Mouse (Mus musculus) liver, postnatal 0 days (tissue): ENCODE data around the gene Kctd21. TPM values are rescaled to one million over a fixed set of nuclear protein-coding genes. Genes with fewer than 3 reads are reported as not detected.

Source experiments
- ATAC-seq: fragments of 200-750 bp; cut with Nextera tagmentation; 2 replicates; pipeline ENCODE4 v1.8.0; 2017; ENCODE audit warnings: mild to moderate bottlenecking, moderate library complexity
- DNase-seq: peaks from one replicate; pipeline ENCODE4 v3.0.0-alpha.2; 2016
- H3K27ac ChIP-seq: fragments of 300-500 bp; sonication (generic); 2 replicates; pipeline ENCODE4 v1.5.1; 2014; ENCODE audit warnings: antibody characterized with exemption, moderate library complexity, mild to moderate bottlenecking, low read depth
- H3K27me3 ChIP-seq: fragments of 300-500 bp; sonication (generic); 2 replicates; pipeline ENCODE4 v1.6.1; 2014; ENCODE audit warnings: low read length, control low read depth, mixed read lengths; ENCODE audit not compliant: insufficient read depth
- H3K36me3 ChIP-seq: fragments of 300-500 bp; sonication (generic); replicated peaks from 2 replicates; pipeline ENCODE4 v1.6.1; 2014; ENCODE audit warnings: mild to moderate bottlenecking, control low read depth, low read length, moderate library complexity, mixed read lengths; ENCODE audit not compliant: insufficient read depth
- H3K4me1 ChIP-seq: fragments of 300-500 bp; sonication (generic); 2 replicates; pipeline ENCODE4 v1.6.1; 2014; ENCODE audit warnings: antibody characterized with exemption, mild to moderate bottlenecking, control low read depth; ENCODE audit not compliant: insufficient read depth
- H3K4me2 ChIP-seq: fragments of 300-500 bp; sonication (generic); 2 replicates; pipeline ENCODE4 v1.6.1; 2014; ENCODE audit warnings: low read depth, mild to moderate bottlenecking, low read length, moderate library complexity, mixed read lengths
- H3K4me3 ChIP-seq: fragments of 300-500 bp; sonication (generic); 2 replicates; pipeline ENCODE4 v1.5.1; 2014; ENCODE audit warnings: low read depth, low read length
- H3K9ac ChIP-seq: fragments of 300-500 bp; sonication (generic); replicated peaks from 2 replicates; pipeline ENCODE4 v1.6.1; 2014; ENCODE audit warnings: mild to moderate bottlenecking, moderate library complexity
- H3K9me3 ChIP-seq: fragments of 300-500 bp; sonication (generic); 2 replicates; pipeline ENCODE4 v1.6.1; 2016; ENCODE audit warnings: mild to moderate bottlenecking, control low read depth, low read length, mixed read lengths
- CTCF ChIP-seq: sonication (generic); IDR thresholded peaks from 2 replicates; pipeline ENCODE4 v1.5.1; 2016; ENCODE audit warnings: antibody characterized with exemption, low read depth
- EP300 ChIP-seq: IDR thresholded peaks from 2 replicates; pipeline ENCODE4 v1.6.1; 2016; ENCODE audit warnings: antibody characterized with exemption, low read depth, mild to moderate bottlenecking
- WGBS: fragments of 180-500 bp; shearing (Covaris S2); extraction: QIAGEN DNeasy Blood & Tissue Kit; methylation state at CpG from one replicate; pipeline ENCODE4 v1.1.7; 2014; ENCODE audit not compliant: insufficient replicate concordance; 5-methylcytosine and 5-hydroxymethylcytosine counted together
- polyA plus RNA-seq: library from polyadenylated mRNA; unstranded; fragments of >200 nt; fragmentation: Nextera tagmentation; extraction: Ambion mirVana; gene quantifications from 2 replicates; pipeline ENCODE4 v1.2.1, GENCODE M21; 2015

Gene Kctd21
- polyA plus RNA-seq, 1 experiment from 2014 or later: 1.1 TPM

DNA sequence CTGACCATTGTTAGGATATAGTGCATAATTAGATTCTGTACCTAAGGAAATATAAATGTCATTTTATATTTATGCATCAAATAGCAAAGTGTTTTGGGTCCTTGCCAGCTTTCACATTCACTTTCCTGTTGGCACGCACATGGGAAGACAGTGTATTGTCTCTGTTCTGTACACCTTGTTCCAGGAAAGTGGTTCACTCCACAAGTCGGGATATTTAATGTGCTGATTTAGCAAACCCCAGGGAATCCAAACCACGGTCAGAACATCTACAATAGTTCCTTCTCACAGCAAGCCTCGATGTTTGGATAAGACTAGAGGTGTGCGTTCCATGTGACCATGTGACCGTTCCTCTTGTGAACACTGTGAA, 59.9 kb downstream of the Kctd21 start:
- Histone ChIP-seq H3K4me1 (no peaks in the 10 kb centered on the region), H3K4me3 (no peak overlapping the region), H3K36me3 (peaks cover 46% of the 10 kb centered on the region), H3K4me2 (no peak overlapping the region), H3K9me3 (no peaks in the 10 kb centered on the region), H3K27me3 (no peaks in the 10 kb centered on the region), H3K27ac (no peak overlapping the region), H3K9ac (no peak overlapping the region)
- TF ChIP-seq CTCF (no peak), EP300 (no peak)
- ATAC-seq: no peak
- 83% methylated on average over 6 of the region's 6 CpGs for WGBS
- DNase-seq: no peak

- TF ChIP-seq EP300 (no peak), CTCF (no peak)
- no peak overlapping the region for H3K4me3 ChIP-seq
- no peak overlapping the region for H3K9ac ChIP-seq
- no peaks in the 10 kb centered on the region for H3K9me3 ChIP-seq
- no peak overlapping the region for H3K27ac ChIP-seq
- ATAC-seq (no peak), DNase-seq (no peak)
- H3K27me3 ChIP-seq: no peaks in the 10 kb centered on the region
- no peak overlapping the region for H3K4me2 ChIP-seq
- 73% methylated on average over 2 of the region's 2 CpGs for WGBS
- peaks cover 24% of the 10 kb centered on the region for H3K36me3 ChIP-seq
- peaks cover 4% of the 10 kb centered on the region for H3K4me1 ChIP-seq
These were observed 62.2 kb downstream of the Kctd21 start for GRCm38 (mm10) chr7:97394375-97394774.

GRCm38 (mm10) chr7:97398943-97399342, 66.8 kb downstream of the Kctd21 start:
- peaks cover 12% of the 10 kb centered on the region for H3K4me1 ChIP-seq
- no peak overlapping the region for H3K4me2 ChIP-seq
- H3K9me3 ChIP-seq: no peaks in the 10 kb centered on the region
- ATAC-seq (peak; percentile 51), DNase-seq (no peak)
- TF ChIP-seq CTCF (no peak), EP300 (no peak)
- H3K4me3 ChIP-seq: no peak overlapping the region
- H3K36me3 ChIP-seq: no peaks in the 10 kb centered on the region
- H3K27ac ChIP-seq: peak overlapping the region; percentile 90; the same call in 1 of the 2 replicates
- no peaks in the 10 kb centered on the region for H3K27me3 ChIP-seq
- WGBS: 67% methylated on average over 6 of the region's 6 CpGs
- no peak overlapping the region for H3K9ac ChIP-seq

Other genes with a start within 250 kb of the Kctd21 start
- 0.14 and 0.18 TPM in 2 replicates for gene Usp35, start 307 bp upstream of the Kctd21 start, polyA plus RNA-seq
- gene Alg8, start 39.3 kb downstream of the Kctd21 start, polyA plus RNA-seq: 14.5 and 16.2 TPM in 2 replicates
- 323 and 339 TPM in 2 replicates for gene Ndufc2, start 67.7 kb downstream of the Kctd21 start, polyA plus RNA-seq
- gene Thrsp, start 85.4 kb downstream of the Kctd21 start, polyA plus RNA-seq: 2.0 and 2.1 TPM in 2 replicates
- gene Kctd14, start 119.0 kb downstream of the Kctd21 start, polyA plus RNA-seq: 3.9 and 5.0 TPM in 2 replicates
- gene Ints4, start 148.6 kb downstream of the Kctd21 start, polyA plus RNA-seq: 10.3 TPM in 2 replicates
- gene Aamdc, start 247.2 kb downstream of the Kctd21 start, polyA plus RNA-seq: 21.9 and 30.9 TPM in 2 replicates
- 5.5 TPM in 2 replicates for gene Rsf1, start 247.6 kb downstream of the Kctd21 start, polyA plus RNA-seq